Mouse (Mus musculus) limb, embryonic 10.5 days (tissue): Measurements from ENCODE around the gene Scamp5. TPM values are rescaled to one million over a fixed set of nuclear protein-coding genes. Genes with fewer than 3 reads are reported as not detected.

ENCODE experiments used
- DNase-seq: peaks from one replicate; pipeline ENCODE4 v3.0.0-alpha.2; 2017; ENCODE audit warnings: low spot score
- H3K27ac ChIP-seq: fragments of 300-500 bp; sonication (generic); 2 replicates; pipeline ENCODE4 v1.5.1; 2016; ENCODE audit warnings: mild to moderate bottlenecking
- H3K27me3 ChIP-seq: fragments of 300-500 bp; sonication (generic); 2 replicates; pipeline ENCODE4 v1.6.1; 2016; ENCODE audit warnings: low read depth, mild to moderate bottlenecking; ENCODE audit not compliant: poor library complexity, severe bottlenecking
- H3K36me3 ChIP-seq: fragments of 300-500 bp; sonication (generic); 2 replicates; pipeline ENCODE4 v1.6.1; 2016; ENCODE audit warnings: mild to moderate bottlenecking, moderate library complexity
- H3K4me1 ChIP-seq: fragments of 300-500 bp; sonication (generic); 2 replicates; pipeline ENCODE4 v1.6.1; 2016
- H3K4me3 ChIP-seq: fragments of 300-500 bp; sonication (generic); 2 replicates; pipeline ENCODE4 v1.5.1; 2016; ENCODE audit warnings: mild to moderate bottlenecking, moderate library complexity
- H3K9me3 ChIP-seq: fragments of 300-500 bp; sonication (generic); replicated peaks from 2 replicates; pipeline ENCODE4 v1.6.1; 2016; ENCODE audit warnings: mild to moderate bottlenecking
- WGBS: fragments of 180-500 bp; shearing (Covaris S2); methylation state at CpG from one replicate; pipeline ENCODE4 v1.1.7; 2016; 5-methylcytosine and 5-hydroxymethylcytosine counted together
- polyA plus RNA-seq: library from polyadenylated mRNA; unstranded; fragments of >200 nt; fragmentation: Nextera tagmentation; extraction: Ambion mirVana; gene quantifications from 2 replicates; pipeline ENCODE4 v1.2.1, GENCODE M21; 2016

Scamp5 gene
- polyA plus RNA-seq, 1 experiment from 2014 or later, result 4.5 TPM

GRCm38 (mm10) chr9:57494970-57495369, 27.1 kb upstream of the Scamp5 start:
- no peaks in the 10 kb centered on the region for H3K9me3 ChIP-seq
- H3K4me1 ChIP-seq, result no peaks in the 10 kb centered on the region
- H3K27ac ChIP-seq, result no peak overlapping the region
- no peak for DNase-seq
- no peak overlapping the region for H3K4me3 ChIP-seq
- H3K36me3 ChIP-seq, result no peaks in the 10 kb centered on the region
- peaks cover 19% of the 10 kb centered on the region for H3K27me3 ChIP-seq

DNA sequence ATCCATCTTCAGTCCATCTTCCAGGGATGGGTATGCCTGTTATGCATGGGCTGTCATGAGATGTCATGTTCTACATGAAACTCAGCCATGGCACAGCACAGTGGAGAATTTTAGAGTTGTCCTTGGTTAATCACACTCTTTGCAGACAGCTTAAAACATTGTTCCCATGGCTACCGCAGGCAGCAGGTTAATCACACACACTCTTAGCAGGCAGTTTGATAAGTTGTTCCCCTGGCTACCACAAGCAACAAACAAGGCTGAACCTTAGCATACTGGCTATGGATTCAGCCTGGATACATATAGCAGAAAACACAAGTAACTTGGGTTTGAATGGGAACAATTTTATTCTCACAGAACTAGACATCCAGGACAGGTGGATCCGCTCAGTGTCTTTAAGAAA, 25.7 kb upstream of the Scamp5 start:
- Histone ChIP-seq H3K27me3 (0 out of 2 replicates have a peak, but pooled peaks cover 5% of the 10 kb centered on the region), H3K27ac (no peak overlapping the region), H3K4me3 (no peak overlapping the region), H3K36me3 (no peaks in the 10 kb centered on the region), H3K4me1 (no peaks in the 10 kb centered on the region), H3K9me3 (no peaks in the 10 kb centered on the region)
- 89% methylated on average over 2 of the region's 2 CpGs for WGBS
- DNase-seq, result no peak

- no peak for DNase-seq
- Histone ChIP-seq H3K36me3 (no peaks in the 10 kb centered on the region), H3K4me3 (no peak overlapping the region), H3K27me3 (no peaks in the 10 kb centered on the region), H3K9me3 (no peaks in the 10 kb centered on the region), H3K4me1 (no peaks in the 10 kb centered on the region), H3K27ac (no peak overlapping the region)
- 77% methylated on average over 7 of the region's 7 CpGs for WGBS
These were observed 19.9 kb upstream of the Scamp5 start for GRCm38 (mm10) chr9:57487807-57488206.

GRCm38 (mm10) chr9:57485774-57486173, 17.9 kb upstream of the Scamp5 start:
- Histone ChIP-seq H3K4me1 (no peaks in the 10 kb centered on the region), H3K9me3 (no peaks in the 10 kb centered on the region), H3K27me3 (no peaks in the 10 kb centered on the region), H3K27ac (no peak overlapping the region), H3K36me3 (no peaks in the 10 kb centered on the region), H3K4me3 (no peak overlapping the region)
- peak; percentile 82 for DNase-seq
- 15% methylated on average over 7 of the region's 7 CpGs for WGBS

DNA sequence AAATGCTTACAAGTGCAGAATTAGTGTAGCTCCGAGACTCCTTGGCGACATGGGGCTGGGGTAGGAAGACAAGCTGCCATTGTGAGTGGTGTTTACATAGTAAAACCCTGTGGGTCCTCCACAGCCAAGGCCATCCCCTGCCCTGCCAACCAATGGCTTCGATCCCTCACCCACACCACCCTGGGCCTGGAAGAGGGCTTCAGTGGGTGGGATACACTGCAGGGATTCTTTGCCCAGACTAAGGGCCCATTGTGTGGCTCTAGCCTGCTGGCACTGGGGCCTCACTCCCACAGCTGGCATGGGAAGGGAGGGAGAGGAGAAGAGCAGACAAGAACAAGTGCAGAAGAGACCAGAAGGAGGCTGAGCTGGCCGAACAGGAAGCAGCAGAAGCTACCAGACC, 1.1 kb upstream of the Scamp5 start:
- Histone ChIP-seq H3K4me1 (peaks cover 15% of the 10 kb centered on the region), H3K9me3 (no peaks in the 10 kb centered on the region), H3K27me3 (peaks cover 14% of the 10 kb centered on the region), H3K4me3 (no peak overlapping the region), H3K27ac (no peak overlapping the region), H3K36me3 (no peaks in the 10 kb centered on the region)
- WGBS, result 78% methylated on average over 4 of the region's 4 CpGs
- DNase-seq, result no peak

DNA sequence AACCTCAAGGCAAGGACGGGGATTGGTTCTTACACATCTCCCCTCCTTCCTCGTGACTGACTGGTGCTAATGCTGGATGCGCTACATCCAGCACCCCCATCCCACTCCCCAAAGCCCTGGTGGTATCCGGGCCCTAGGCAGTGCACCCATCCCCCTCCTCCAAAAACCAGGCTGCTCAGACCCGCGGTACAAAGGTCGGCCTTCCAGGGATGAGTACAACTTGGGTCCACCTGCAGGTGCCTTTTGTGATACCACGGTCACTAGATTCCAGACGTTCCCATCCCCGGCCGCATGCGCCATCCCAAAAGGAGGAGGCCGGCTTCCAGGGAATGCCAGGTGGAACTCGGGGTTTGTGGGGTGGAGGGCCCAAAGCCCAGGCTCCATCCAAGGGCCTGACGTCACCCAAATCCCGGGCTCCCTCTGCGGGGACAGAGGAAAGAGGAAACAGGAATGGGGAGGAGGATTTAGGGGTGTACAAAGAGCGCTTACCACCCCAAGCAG, 539 bp downstream of the Scamp5 start:
- Histone ChIP-seq H3K9me3 (no peaks in the 10 kb centered on the region), H3K4me1 (peaks cover 15% of the 10 kb centered on the region), H3K27me3 (peaks cover 14% of the 10 kb centered on the region), H3K4me3 (peak overlapping the region; percentile 72), H3K36me3 (no peaks in the 10 kb centered on the region), H3K27ac (0 out of 2 replicates have a peak overlapping the region, but pooled peaks have one; percentile 61)
- WGBS, result 2% methylated on average over 18 of the region's 18 CpGs
- peak; percentile 42 for DNase-seq

DNA sequence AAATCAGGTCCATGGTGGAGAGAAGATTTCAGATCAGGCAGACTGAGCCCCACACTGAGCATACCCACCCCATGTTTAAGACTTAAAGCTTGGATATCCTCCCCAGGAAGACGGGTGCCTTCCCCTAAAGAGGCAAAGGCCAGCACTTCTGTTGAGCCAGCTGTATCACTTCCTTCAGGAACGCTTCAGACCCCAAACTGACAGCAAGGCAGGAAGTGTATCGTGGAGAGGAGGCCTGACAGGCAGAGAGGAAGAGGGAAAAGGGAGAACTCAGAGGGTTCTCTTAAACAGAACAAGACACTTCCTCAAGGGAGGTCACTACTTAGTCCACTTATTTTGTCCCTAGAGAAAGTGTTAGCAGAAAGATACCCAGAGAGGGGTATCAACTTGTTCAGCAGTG, 1.8 kb downstream of the Scamp5 start:
- Histone ChIP-seq H3K4me1 (peaks cover 15% of the 10 kb centered on the region), H3K4me3 (no peak overlapping the region), H3K27ac (no peak overlapping the region), H3K36me3 (no peaks in the 10 kb centered on the region), H3K27me3 (peaks cover 14% of the 10 kb centered on the region), H3K9me3 (no peaks in the 10 kb centered on the region)
- DNase-seq, result no peak
- WGBS, result 78% methylated on average over 3 of the region's 3 CpGs

DNA sequence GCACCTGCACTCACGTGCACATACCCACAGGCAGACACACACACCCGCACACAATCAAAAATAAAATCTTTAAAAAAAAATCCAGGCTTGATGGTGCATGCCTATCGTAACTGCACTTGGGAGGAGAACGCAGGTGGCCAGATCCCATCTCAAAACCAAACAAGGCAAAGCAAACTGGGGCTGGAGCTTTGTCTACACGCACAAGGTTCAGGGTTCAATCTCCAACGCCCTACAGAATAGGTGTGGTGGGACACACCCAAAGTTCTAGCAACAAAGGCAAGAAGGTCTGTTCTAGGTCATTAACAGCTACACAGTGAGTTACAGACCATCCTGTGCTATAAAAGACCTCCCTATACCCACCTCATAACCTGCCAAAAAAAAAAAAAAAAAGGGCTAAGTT, 5.0 kb downstream of the Scamp5 start:
- H3K4me3 ChIP-seq, result no peak overlapping the region
- H3K4me1 ChIP-seq, result peaks cover 12% of the 10 kb centered on the region
- no peak for DNase-seq
- 92% methylated on average over 6 of the region's 6 CpGs for WGBS
- peaks cover 13% of the 10 kb centered on the region for H3K27me3 ChIP-seq
- H3K36me3 ChIP-seq, result no peaks in the 10 kb centered on the region
- no peak overlapping the region for H3K27ac ChIP-seq
- H3K9me3 ChIP-seq, result no peaks in the 10 kb centered on the region

GRCm38 (mm10) chr9:57459707-57460106, 8.2 kb downstream of the Scamp5 start:
- no peaks in the 10 kb centered on the region for H3K4me1 ChIP-seq
- H3K36me3 ChIP-seq, result no peaks in the 10 kb centered on the region
- WGBS, result 88% methylated on average over 2 of the region's 2 CpGs
- H3K27ac ChIP-seq, result no peak overlapping the region
- no peaks in the 10 kb centered on the region for H3K27me3 ChIP-seq
- no peak for DNase-seq
- no peak overlapping the region for H3K4me3 ChIP-seq
- no peaks in the 10 kb centered on the region for H3K9me3 ChIP-seq

- Histone ChIP-seq H3K27me3 (no peaks in the 10 kb centered on the region), H3K27ac (no peak overlapping the region), H3K36me3 (no peaks in the 10 kb centered on the region), H3K4me1 (no peaks in the 10 kb centered on the region), H3K9me3 (no peaks in the 10 kb centered on the region), H3K4me3 (no peak overlapping the region)
- 82% methylated on average over 4 of the region's 4 CpGs for WGBS
- DNase-seq, result no peak
These were observed 14.3 kb downstream of the Scamp5 start for GRCm38 (mm10) chr9:57453516-57453915.

GRCm38 (mm10) chr9:57452624-57453462, 15.0 kb downstream of the Scamp5 start:
- Histone ChIP-seq H3K36me3 (no peaks in the 10 kb centered on the region), H3K4me1 (no peaks in the 10 kb centered on the region), H3K27ac (no peak overlapping the region), H3K4me3 (no peak overlapping the region), H3K9me3 (no peaks in the 10 kb centered on the region), H3K27me3 (no peaks in the 10 kb centered on the region)
- no peak for DNase-seq
- WGBS, result 84% methylated on average over 8 of the region's 8 CpGs

DNA sequence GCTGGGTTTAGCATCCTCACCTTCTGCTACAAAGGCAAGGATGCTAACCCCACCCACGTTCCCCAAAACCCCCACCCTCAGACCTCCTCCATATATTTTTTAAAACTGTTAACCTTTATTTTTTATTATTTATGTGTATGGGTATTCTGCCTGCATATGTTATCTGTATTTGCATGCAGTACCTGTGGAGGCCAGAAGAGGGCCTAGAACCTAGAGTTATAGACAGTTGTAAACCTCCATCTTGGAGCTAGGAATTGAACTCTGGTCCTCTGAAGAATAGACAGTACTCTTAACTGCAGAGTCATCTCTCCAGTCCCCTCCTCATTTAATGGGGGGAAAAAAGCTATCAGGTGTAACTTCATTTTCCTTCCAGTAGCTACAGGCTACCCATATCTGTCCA, 18.1 kb downstream of the Scamp5 start:
- 61% methylated on average over 1 of the region's 1 CpGs for WGBS
- Histone ChIP-seq H3K27me3 (no peaks in the 10 kb centered on the region), H3K9me3 (no peaks in the 10 kb centered on the region), H3K4me3 (no peak overlapping the region), H3K27ac (no peak overlapping the region), H3K4me1 (no peaks in the 10 kb centered on the region), H3K36me3 (no peaks in the 10 kb centered on the region)
- no peak for DNase-seq

DNA sequence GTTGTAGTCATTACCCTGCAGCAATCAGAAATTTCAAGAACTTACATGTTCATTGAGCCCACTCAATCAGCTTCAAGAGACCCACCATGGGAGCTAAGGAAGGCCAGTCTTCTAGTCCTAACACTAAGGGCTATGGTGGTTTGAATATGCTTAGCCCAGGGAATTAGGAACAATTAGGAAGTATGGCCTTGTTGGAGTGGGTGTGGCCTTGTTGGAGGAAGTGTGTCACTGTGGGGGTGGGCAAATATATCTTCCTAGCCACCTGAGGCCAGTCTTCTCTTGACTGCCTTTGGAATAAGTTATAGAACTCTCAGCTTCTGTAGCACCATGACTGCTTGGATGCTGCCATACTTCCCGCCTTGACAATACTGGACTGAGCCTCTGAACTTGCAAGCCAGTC, 27.2 kb downstream of the Scamp5 start:
- DNase-seq, result no peak
- Histone ChIP-seq H3K4me1 (peaks cover 18% of the 10 kb centered on the region), H3K4me3 (no peak overlapping the region), H3K27me3 (no peaks in the 10 kb centered on the region), H3K27ac (no peak overlapping the region; the same call in 1 of the 2 replicates), H3K36me3 (no peaks in the 10 kb centered on the region), H3K9me3 (no peaks in the 10 kb centered on the region)
- 97% methylated on average over 1 of the region's 1 CpGs for WGBS
